In the genomic region with DNA sequence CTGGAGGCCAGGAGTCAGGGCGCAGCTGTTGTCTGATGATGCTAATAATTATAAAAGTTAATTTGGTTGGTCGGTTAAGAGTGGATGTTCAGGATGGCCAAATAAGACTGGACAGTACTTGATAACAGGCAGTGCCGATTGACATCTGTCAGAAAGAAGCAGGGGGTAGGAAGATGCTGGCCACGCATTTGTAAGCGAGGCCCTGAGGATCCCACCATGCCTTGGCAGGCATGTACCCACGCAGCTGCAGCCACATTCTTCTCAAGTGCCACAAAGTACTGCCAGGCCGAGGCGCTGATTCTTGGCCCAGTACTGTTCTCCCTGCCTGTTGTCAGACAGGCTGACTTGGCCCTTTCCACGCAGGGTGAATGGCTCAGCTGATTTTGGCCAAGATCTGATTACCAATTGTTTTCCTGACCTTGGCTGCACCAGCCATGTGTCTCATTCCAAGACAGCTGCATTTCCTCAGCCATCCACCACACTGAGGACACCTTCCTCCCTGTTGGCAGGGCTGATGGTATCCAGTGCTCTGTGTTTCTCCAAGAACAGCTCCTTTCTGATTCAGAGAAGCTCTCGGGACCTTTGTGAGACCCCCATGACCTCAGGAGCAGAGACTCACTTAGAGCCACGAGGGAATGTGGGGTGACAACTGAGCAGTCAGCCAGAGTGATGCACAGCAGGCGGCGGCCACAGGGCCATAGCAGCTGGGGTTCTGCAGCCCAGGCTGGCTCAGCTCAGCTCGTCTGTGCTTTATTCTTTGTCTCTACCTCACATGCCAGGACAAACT, we compare ENCODE assay signal across 8 mouse cellular contexts. TPM values are rescaled to one million over a fixed set of nuclear protein-coding genes. Genes with fewer than 3 reads are reported as not detected.
DNase-seq lines count a peak whose midpoint lies in the region; ATAC-seq and TF ChIP-seq lines count a peak whose summit lies in the region.

No protein-coding gene starts in this region.

- H3K4me1 ChIP-seq in midbrain, embryonic 11.5 days (ENCODE audit: control insufficient read depth, insufficient read depth, low read length) = peaks cover 2% of the 10 kb centered on the region; the same call in 1 of the 2 replicates

- 55% methylated on average over 14 of the region's 14 CpGs for WGBS in midbrain, embryonic 11.5 days

- no peaks in the 10 kb centered on the region for H3K9me3 ChIP-seq in midbrain, embryonic 11.5 days (ENCODE audit: control insufficient read depth, low read length)

- H3K4me2 ChIP-seq in midbrain, embryonic 11.5 days = no peak overlapping the region

- no peaks in the 10 kb centered on the region for H3K36me3 ChIP-seq in midbrain, embryonic 11.5 days (ENCODE audit: control insufficient read depth, insufficient read depth, low read length)

- TF ChIP-seq CTCF in gastrocnemius, adult 2 months (IDR thresholded peaks at IDR 0.05) = no peak
- no peak for TF ChIP-seq CTCF in brain, embryonic 14.5 days (IDR thresholded peaks at IDR 0.05; ENCODE audit: borderline replicate concordance, extremely low read depth, insufficient read depth, insufficient read length)

- no peak overlapping the region for H3K9ac ChIP-seq in midbrain, embryonic 11.5 days (ENCODE audit: low read length)

- H3K4me3 ChIP-seq in gastrocnemius, adult 2 months = no peak overlapping the region
- H3K4me3 ChIP-seq in midbrain, embryonic 11.5 days (ENCODE audit: low read depth, low read length) = no peak overlapping the region

- H3K27ac ChIP-seq in gastrocnemius, adult 2 months = no peak overlapping the region
- no peak overlapping the region; the same call in 1 of the 2 replicates for H3K27ac ChIP-seq in midbrain, embryonic 11.5 days (ENCODE audit: low read depth, low read length)

- peak; percentile 50; the same call in 1 of the 2 replicates for ATAC-seq in midbrain, embryonic 11.5 days (ENCODE audit: low FRiP score)

- no peak for TF ChIP-seq POLR2A in brain, embryonic 14.5 days (IDR thresholded peaks at IDR 0.05; ENCODE audit: borderline replicate concordance, extremely low read depth, insufficient read depth, insufficient read length, poor library complexity, severe bottlenecking)

- intact Hi-C loops in gastrocnemius, adult 2 months (cut with DNase I) = no loop called here
- intact Hi-C loops in heart, postnatal 36 days (cut with DNase I) = no loop called here

- peak; percentile 30 for DNase-seq in gastrocnemius, adult 2 months
- DNase-seq in gastrocnemius, adult 18-20 months (ENCODE audit: low spot score) = no peak
- DNase-seq in brain, embryonic 14.5 days (ENCODE audit: low read depth) = peak; percentile 71
- DNase-seq in heart, postnatal 36 days = peak; percentile 9 to 39
- no peak for DNase-seq in midbrain, embryonic 11.5 days (ENCODE audit: low spot score, missing footprints)
- DNase-seq in thymus, postnatal 10 days (ENCODE audit: low spot score in 2 of 2) = no peak
- no peak for DNase-seq in urinary bladder, adult 2 months (ENCODE audit: low spot score)
- no peak for DNase-seq in spleen, postnatal 10 days (ENCODE audit: low spot score in 2 of 2)

- H3K27me3 ChIP-seq in midbrain, embryonic 11.5 days (ENCODE audit: control insufficient read depth, insufficient read depth, low read length) = no peaks in the 10 kb centered on the region

RNA-seq across cellular contexts. Expression of a gene that starts 53.5 kb away (rescaled TPM):
- not detected for total RNA-seq in gastrocnemius, adult 2 months (2021)
- total RNA-seq in gastrocnemius, adult 18-20 months (2021) = not detected
- polyA plus RNA-seq in brain, embryonic 14.5 days (2012; rRNA removed) = 51.1 and 74.2 TPM in 2 replicates
- total RNA-seq in heart, postnatal 36 days (2021) = not detected
- 11.7 and 12.5 TPM in 2 replicates for polyA plus RNA-seq in midbrain, embryonic 11.5 days (2014; fragmentation: Nextera tagmentation; extraction: Ambion mirVana)
- 0.03 TPM in 1 of 2 replicates, not detected in the other for polyA plus RNA-seq in urinary bladder, adult 2 months (2012; rRNA removed)

Comparison
In these comparisons a context has a peak if more than half of its experiments do, and no peak if none do; other contexts are left out.
1. DNase-seq: peak in gastrocnemius, adult 2 months (single experiment), brain, embryonic 14.5 days (single experiment) and heart, postnatal 36 days (2 of 2); none in gastrocnemius, adult 18-20 months (single experiment), midbrain, embryonic 11.5 days (single experiment), thymus, postnatal 10 days (0 of 2), urinary bladder, adult 2 months (single experiment) and spleen, postnatal 10 days (0 of 2).